Mouse (Mus musculus) frontal cortex, postnatal 25 days (tissue): ENCODE measurements around the gene Gpr146.
"Not testable (repeated sequence)": the region's sequence is repeated elsewhere in the genome, so short reads cannot be mapped to it uniquely, and the experiment has no call there.

ENCODE experiments used
- DNase-seq, 2 experiments: peaks; one replicate each; pipeline ENCODE4 v3.0.0; 2022; ENCODE audit warnings: low spot score in 2 of 2

Gene Gpr146

GRCm38 (mm10) chr5:139377468-139378270 lies at the start of gene Gpr146:
Gene Gpr146, plus strand, starts transcription at chr5:139377697.
- no peak for DNase-seq

DNA sequence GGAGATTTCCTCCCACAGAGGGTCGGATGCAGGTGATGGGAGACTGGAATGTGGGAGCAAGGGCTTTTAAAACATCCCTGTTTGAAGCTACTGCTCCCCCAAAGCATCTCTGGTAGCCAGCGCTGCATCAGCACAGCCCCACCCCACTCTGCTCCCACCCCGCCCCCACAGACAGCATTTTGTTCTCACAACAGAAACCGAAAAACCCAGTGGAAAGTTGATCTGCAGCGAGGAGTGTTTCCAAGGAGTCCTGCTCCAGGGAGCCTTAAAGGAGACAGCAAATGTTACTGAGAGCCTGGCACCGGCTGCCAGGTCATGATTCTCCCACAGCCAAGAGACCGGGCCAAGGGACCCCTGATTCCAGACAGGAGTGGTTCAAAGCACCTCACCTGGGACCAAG lies 46.7 kb upstream of the Gpr146 start:
- no peak for DNase-seq

- DNase-seq, result peak; percentile 72 to 80
Measured at GRCm38 (mm10) chr5:139331742-139332141, 45.8 kb upstream of the Gpr146 start.

DNA sequence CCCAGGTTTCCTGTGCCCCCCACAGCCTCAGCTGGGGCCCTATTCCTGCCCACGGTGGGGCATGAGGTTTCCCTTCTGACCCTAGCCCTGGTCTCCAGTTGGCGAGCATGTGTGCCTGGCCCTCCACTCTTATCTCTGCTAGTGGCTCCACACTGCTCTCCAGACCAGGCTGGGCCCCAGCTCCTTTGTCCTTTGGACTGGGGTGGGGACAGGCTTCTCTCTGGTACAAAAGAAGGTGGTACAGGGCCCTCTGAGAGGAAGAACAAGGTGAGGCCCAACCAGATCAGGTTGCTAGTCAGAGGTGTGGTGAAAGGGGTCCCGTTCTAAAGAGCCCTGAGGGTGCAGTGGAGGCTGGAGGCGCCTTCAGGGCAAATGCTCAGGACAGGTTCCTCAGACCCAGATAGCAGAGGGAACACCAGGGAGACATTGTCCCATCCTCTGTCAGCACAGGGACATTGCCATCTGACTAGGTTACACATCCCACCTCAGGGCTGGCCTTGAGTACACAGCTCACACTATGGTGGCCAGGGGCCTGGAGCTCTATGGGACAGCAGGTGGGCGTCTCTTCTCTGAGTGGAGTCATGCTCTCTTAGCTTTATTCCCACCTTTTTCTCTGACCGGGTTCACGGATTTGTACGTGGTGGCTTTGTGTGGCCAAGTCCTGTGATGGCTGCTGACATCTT lies 44.8 kb upstream of the Gpr146 start:
- DNase-seq, result no peak

GRCm38 (mm10) chr5:139333301-139334013 lies 44.0 kb upstream of the Gpr146 start:
- DNase-seq, result no peak

GRCm38 (mm10) chr5:139334394-139334793 lies 43.1 kb upstream of the Gpr146 start:
- DNase-seq, result not testable (repeated sequence)

- DNase-seq, result no peak
Measured at GRCm38 (mm10) chr5:139335634-139336033, 41.9 kb upstream of the Gpr146 start.

- DNase-seq, result no peak
Measured at GRCm38 (mm10) chr5:139337826-139338370, 39.6 kb upstream of the Gpr146 start.

DNA sequence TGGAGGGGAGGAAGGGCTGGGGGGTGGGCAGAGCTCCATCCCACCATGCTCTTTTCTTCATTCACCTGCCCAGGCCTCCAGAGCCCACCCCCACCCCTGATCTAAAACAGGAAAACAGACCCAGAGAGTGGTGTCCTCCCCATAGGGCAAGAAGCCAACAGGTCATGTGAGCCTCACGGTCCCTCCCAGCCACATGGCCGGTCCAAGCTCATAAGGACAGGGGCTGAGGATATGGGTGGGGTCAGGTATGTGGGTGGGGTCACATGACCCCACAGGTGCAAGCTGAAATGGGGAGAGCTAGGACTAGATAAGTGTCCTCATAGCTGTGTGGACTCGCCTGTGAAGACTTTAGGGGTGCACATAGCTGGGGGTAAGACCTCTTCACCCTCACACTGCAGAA lies 39.1 kb upstream of the Gpr146 start:
- no peak for DNase-seq

DNA sequence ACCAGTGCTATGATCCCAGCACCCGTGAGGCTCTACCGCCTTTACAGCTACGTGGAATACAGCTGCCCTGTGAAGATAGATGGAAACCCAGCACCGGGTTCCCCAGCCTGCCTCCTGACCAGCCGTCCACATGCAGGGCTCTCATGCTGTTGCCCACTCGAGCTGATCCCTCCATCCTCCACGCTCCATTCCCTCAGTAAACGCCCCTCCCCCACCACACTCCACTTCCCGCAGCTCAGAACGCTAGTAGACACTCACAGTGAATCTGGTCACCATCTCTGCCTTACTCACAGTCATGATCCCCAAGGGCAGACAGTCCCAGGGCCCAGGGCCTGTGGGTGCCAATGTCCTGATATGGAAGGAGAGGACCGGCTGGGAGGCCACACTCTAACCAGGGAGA lies 38.6 kb upstream of the Gpr146 start:
- no peak for DNase-seq

- peak; percentile 57 to 64 for DNase-seq
Measured at GRCm38 (mm10) chr5:139344021-139344686, 33.3 kb upstream of the Gpr146 start.

DNA sequence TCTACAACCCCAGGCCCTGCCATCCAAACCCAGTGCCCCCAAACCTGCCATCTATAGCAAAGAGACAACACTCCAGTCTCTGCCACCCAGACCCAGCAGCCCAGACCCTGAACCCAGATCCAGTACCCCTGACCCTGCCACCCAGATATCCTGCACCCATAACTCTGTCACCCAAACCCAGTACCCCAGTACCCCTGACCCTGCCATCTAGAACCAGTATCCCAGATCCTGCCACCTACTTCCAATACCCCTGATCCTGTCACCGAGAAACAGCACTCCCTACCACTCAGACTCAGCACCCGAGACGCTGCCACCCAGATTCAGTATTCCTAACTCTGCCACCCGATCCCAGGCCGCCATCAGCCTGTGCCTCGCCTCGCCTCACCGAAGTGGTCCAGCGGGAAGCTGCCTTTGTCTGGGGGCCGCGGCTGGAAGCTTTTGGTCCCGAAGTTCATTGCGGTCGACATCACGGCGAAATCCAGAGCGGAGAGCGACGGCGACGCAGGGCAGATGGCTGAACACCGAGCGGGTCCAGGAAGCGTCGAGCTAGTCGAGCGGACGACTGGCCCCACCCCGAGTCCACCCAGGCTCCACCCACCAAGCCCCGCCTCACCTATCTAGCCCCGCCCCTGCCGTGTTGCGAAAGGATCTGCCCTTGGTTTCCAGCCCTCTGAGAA lies 32.7 kb upstream of the Gpr146 start:
- DNase-seq, result peak; percentile 81 to 83

DNA sequence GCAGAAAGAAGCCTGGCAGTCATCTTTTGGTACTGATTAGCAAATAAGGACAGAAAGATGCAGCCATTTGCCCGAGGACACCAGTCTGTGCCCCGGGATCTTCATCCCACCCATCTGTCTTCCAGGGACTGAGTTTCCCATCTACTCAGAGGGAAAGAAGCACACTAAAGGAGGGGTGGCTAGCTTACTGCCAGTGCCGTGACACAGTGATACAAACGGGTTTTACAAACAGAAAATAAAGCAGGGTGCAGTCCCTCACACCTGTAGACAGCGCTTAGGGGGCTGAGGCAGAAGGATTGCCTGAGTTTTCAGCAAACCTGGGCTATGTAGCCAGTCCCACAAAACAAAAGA lies 32.2 kb upstream of the Gpr146 start:
- DNase-seq, result no peak

DNA sequence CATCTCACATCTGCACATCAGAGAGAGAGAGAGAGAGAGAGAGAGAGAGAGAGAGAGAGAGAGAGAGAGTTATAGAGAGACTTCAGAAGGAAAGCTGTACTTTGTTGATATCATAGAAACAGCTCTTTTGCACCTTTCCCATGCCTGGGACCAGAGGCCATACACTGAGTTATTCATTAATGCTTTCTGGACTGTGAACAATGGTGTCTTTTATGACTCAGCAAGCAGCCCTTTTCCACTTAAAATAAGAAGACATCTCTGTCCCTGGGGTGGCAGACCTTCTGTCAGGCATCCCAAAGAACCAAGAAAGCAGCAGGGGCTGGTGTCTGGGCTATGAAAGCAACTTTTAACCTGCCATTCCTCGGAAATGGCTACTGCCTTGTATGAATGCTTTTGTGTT lies 30.3 kb upstream of the Gpr146 start:
- no peak for DNase-seq

GRCm38 (mm10) chr5:139349713-139350112 lies 27.8 kb upstream of the Gpr146 start:
- DNase-seq, result no peak

- no peak for DNase-seq
Measured at GRCm38 (mm10) chr5:139351134-139351533, 26.4 kb upstream of the Gpr146 start, which contains the start of gene Cox19. Gene Cox19, minus strand, starts transcription at chr5:139351418.

GRCm38 (mm10) chr5:139351628-139352027 lies 25.9 kb upstream of the Gpr146 start:
- no peak for DNase-seq

DNA sequence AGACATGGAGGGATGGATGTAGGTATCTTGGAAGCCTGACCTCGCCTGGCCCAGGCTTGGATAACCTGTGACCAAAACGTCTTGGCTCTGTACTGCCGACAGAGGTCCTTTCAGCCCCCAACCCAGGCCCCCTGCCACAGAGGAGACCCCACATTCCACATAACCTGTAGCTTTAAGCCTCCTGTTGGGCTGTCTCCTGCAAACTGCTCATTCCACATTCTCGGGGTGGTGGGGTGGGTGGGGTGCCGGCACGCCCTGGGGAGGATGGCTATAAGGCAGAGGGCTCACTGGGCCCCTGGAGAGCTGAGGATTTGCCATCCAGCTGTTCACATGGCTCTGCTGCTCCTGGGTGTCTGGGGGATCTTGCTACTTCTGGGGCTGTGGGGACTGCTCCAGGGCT lies 25.2 kb upstream of the Gpr146 start, which contains the start of gene Cyp2w1:
Cyp2w1 (plus strand) TSS at position 301 of the 400 bp plus-strand sequence.
- no peak for DNase-seq

GRCm38 (mm10) chr5:139353496-139353895 lies 24.0 kb upstream of the Gpr146 start:
- DNase-seq, result no peak

DNA sequence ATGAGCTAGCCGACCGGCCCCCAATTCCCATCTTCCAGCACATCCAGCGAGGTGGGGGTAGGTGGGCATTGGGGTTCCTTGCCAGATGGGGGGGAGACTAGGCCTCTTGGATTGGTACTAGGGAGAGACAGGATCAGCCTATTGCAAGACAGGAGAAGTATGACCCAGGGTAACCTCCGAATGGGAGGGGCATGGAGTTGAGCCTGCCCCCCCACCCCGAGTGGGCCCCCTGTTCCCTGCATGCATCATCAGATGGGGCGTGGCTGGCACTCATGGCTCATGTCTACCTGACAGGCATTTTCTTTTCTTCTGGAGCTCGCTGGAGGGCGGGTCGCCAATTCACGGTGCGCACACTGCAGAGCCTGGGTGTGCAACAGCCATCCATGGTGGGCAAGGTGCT lies 23.6 kb upstream of the Gpr146 start:
- DNase-seq, result no peak

GRCm38 (mm10) chr5:139355235-139355772 lies 22.2 kb upstream of the Gpr146 start:
- DNase-seq, result peak; percentile 71 to 75
